Mouse (Mus musculus): ENCODE results near the gene Vps37b. TPM values are rescaled to one million over a fixed set of nuclear protein-coding genes. Genes with fewer than 3 reads are reported as not detected.

Vps37b gene
- polyA plus RNA-seq, 3 experiments from 2014 or later, result 18.4 to 21.9 (median 18.7) TPM

DNA sequence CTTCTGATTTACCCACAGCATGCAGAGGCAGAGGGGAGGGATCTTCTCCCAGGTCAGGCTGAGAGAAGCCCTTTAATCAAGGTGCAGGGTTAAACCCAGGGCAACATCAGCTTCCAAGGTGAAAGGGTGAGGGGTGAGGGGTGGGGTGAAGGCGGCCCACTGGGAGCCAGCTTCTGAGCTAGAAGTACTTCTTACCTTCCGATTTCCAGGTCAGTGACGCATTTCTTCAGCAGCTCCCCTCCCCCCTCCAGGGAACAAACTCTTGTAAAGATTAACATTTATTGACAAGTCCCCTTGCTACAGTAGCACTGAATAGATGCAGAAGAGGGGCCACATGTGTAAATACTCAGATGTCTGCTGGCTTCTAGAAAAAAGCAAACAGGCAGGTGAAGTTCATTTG lies 54.8 kb downstream of the Vps37b start:
- no peak for ATAC-seq

GRCm38 (mm10) chr5:123975668-123976180 lies 56.3 kb downstream of the Vps37b start:
- no peak for ATAC-seq

GRCm38 (mm10) chr5:123974616-123975111 lies 57.4 kb downstream of the Vps37b start:
- ATAC-seq, result peak; percentile 65

DNA sequence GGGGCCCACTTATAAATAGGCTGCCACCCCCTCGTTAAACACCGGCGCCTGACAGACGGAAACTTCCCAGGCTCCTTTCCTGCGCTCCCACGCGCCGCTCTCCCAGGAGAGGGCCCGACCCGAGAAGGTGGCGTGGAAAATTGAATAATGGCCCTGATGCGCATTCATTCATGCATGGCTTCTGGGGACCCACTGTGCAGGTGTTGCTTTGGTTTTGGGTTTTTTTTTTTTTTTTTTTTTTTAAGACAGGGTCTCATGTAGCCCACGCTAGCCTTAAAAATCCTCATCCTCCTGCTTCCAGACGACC lies 57.9 kb downstream of the Vps37b start:
- ATAC-seq, result no peak

DNA sequence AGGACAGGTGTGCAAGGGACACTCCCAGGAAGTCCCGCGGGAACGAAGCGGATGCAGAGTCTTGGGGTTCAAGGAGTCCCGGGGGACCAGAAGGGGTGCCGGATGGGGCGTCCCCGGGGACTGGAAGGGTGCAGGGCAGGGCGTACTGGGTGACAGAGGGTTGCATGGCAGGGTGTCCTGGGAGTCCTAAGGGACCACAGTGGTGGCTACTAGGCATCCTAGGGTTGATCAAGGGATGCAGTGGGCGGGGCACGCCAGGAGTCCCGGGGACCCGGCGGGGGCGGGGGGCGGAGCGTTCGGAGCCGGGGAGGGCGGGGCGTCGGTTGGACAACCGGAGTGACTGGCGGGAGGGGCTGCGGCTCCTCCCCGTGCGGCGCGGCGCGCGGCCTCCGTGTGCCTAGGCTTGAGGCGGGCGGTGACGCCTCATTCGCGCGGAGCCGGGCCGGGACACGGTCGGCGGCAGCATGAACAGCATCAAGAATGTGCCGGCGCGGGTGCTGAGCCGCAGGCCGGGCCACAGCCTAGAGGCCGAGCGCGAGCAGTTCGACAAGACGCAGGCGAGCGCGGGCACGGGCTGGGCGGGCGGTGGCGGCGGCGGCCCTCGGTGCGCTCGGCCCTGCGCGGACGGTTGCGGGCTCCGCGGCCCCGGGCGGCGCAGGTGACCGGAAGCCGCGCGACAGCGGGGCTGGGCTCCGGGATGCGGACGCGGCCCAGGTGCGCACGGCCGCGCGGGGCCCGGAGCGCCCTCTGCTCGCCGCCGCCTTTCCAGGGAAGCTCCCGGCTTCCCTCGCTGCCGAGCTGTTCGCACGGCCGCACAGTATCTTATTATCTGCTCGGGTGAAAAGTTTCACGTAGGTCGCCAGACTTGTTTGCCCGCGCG lies 58.5 kb downstream of the Vps37b start, which contains the start of gene Hip1r:
TSS of gene Hip1r (plus strand) at position 330 of the 880 bp plus-strand sequence.
- peak; percentile 51 for ATAC-seq

- no peak for ATAC-seq
Measured at GRCm38 (mm10) chr5:123972453-123972852, 59.6 kb downstream of the Vps37b start.

GRCm38 (mm10) chr5:123970576-123970975 lies 61.5 kb downstream of the Vps37b start:
- ATAC-seq, result no peak

GRCm38 (mm10) chr5:123969216-123969615 lies 62.9 kb downstream of the Vps37b start:
- no peak for ATAC-seq

DNA sequence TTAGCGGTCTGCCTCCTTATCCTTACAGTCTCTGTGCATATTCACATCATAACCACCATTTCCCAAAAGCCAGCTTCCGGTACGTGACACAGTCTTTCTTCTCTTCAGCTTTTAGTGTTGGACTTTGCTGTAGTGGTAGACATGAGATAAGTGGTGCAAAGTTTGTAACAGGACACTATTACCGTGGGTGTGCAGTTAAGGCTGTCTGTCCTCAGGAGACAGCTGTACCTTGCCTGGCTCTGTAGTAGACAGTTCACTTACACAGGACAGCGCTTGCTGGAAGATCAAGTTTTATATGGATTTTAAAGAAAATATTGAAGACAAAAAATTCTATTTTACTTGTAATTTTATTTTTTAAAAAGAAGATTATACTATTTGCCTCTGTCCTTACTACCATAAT lies 63.6 kb downstream of the Vps37b start:
- no peak for ATAC-seq

DNA sequence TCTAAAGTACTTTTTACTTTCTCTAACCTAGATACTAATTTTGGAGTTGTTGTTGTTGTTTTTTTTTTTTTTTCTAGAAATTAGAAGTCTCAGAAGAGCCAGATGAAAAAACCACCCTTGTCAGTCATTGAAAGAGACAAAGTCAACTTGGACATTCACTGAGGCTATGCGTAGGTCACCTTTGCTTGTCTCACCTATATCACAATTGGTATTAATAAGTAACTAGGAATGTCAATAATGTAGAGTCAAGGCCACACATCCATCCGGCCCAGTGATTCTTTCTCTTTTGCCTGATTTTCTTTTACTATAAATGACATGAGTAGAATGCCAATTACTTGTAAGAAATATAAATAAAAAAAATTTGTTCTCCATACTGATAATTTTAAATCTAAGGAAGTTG lies 65.3 kb downstream of the Vps37b start:
- ATAC-seq, result no peak

- no peak for ATAC-seq
Measured at GRCm38 (mm10) chr5:123964208-123964607, 67.9 kb downstream of the Vps37b start.

GRCm38 (mm10) chr5:123961046-123961445 lies 71.0 kb downstream of the Vps37b start:
- ATAC-seq, result no peak

DNA sequence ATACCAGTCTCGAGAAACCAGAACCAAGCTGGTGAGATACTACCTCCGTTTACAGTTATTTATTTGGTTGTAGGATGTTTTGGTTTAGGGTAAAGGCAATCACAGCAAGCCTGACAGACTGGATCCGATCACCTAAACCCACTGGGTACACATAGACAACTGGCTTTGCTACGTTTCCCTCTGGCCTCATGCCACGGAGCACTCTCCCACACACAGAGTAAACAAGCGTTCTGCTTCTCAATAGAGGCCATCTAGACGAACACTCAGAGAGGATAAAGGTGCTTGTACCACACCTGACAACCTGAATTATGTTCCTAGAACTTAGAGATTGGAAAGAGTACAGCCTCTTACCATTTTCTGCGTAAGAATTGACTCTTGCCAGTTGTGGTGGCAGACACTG lies 71.9 kb downstream of the Vps37b start:
- ATAC-seq, result no peak

- no peak for ATAC-seq
Measured at GRCm38 (mm10) chr5:123959018-123959417, 73.1 kb downstream of the Vps37b start.

- ATAC-seq, result no peak
Measured at GRCm38 (mm10) chr5:123957213-123957612, 74.9 kb downstream of the Vps37b start.

Other genes starting within 250 kb of the Vps37b start
- gene Hcar2, start 166.8 kb downstream of the Vps37b start, polyA plus RNA-seq (2017; shearing (Covaris generic)), result under 1 TPM in 2 of 3 experiments, not detected in 1; 0.28 to 0.30 TPM
- not detected for gene Hcar1, start 152.2 kb downstream of the Vps37b start, polyA plus RNA-seq (2017; shearing (Covaris generic))
- 10 to 100 TPM; 60.1 to 83.1 (median 71.9) TPM for gene Denr, start 125.1 kb downstream of the Vps37b start, polyA plus RNA-seq (2017; shearing (Covaris generic))
- 1 to 10 TPM in 2 of 3 experiments, not detected in 1; 4.9 to 5.1 TPM for gene Gm43518, start 104.9 kb downstream of the Vps37b start, polyA plus RNA-seq (2017; shearing (Covaris generic))
- 10 to 100 TPM in 1 of 3 experiments, 1 to 10 TPM in 2; 6.2 to 16.6 (median 8.1) TPM for gene Ccdc62, start 101.6 kb downstream of the Vps37b start, polyA plus RNA-seq (2017; shearing (Covaris generic))
- gene Hip1r, start 58.6 kb downstream of the Vps37b start, polyA plus RNA-seq (2017; shearing (Covaris generic)), result 10 to 100 TPM in 2 of 3 experiments, 1 to 10 TPM in 1; 5.9 to 20.1 (median 14.8) TPM
- 10 to 100 TPM; 13.2 to 23.3 (median 16.7) TPM for gene Abcb9, start 63.5 kb upstream of the Vps37b start, polyA plus RNA-seq (2017; shearing (Covaris generic))
- gene Ogfod2, start 80.0 kb upstream of the Vps37b start, polyA plus RNA-seq (2017; shearing (Covaris generic)), result 10 to 100 TPM; 16.0 to 23.0 (median 22.9) TPM
- gene Arl6ip4, start 83.8 kb upstream of the Vps37b start, polyA plus RNA-seq (2017; shearing (Covaris generic)), result 10 to 100 TPM; 55.1 to 59.0 (median 56.1) TPM
- gene Pitpnm2, start 217.5 kb upstream of the Vps37b start, polyA plus RNA-seq (2017; shearing (Covaris generic)), result 10 to 100 TPM in 2 of 3 experiments, 1 to 10 TPM in 1; 5.5 to 15.7 (median 11.1) TPM